Mouse (Mus musculus) lung, postnatal 36 days (tissue): ENCODE measurements around the gene Olfr849.

Experiments used
- DNase-seq: peaks from one replicate; pipeline ENCODE4 v3.0.0; 2022; ENCODE audit warnings: mixed read lengths

The Olfr849 gene

DNA sequence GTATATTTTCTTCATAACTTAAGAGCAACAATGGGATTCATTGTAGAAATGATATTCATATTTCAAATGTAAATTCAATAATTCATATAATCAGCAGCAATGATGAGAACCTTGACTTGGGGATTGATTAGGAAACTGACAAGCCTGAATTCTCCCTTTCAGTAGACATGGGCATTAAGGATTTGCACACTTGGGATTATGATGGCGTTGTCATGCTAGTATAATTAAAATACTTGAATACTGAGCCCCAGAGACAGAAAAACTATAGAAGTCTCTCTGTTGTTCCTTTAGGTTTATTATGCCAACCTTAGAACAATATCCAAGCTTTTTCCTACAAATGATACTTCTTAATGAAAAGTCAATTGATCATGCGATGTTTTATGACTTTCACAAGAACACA is at the start of gene Olfr849:
Gene Olfr849 (plus strand): TSS at position 301 of the 400 bp plus-strand sequence.
- DNase-seq: no peak

DNA sequence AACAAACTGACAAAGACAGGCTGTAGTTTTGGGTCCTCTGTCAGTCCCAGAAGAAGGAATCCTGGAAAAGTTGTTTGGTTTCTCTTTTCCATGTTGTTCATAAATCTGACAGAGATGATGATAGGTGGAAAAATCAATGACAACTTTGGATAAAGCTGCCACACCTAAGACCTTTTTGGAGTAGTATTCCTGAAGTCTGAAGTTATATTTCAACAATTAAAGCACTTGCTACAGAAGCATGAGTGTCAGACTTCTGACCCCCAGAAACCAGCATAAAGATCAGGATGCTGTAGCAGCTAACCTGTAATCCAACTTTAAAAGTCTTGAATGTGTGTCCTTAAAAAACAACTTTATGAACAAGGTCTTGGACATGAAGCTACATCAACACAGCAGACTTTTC is 38.1 kb downstream of the Olfr849 start, which contains the start of gene Olfr850:
Gene Olfr850 (minus strand): TSS at position 101 of the 400 bp plus-strand sequence.
- DNase-seq: no peak

- DNase-seq: no peak
These were observed 52.9 kb downstream of the Olfr849 start, which contains the start of gene Olfr851 for GRCm38 (mm10) chr9:19492995-19493394. TSS of gene Olfr851 (plus strand) at chr9:19493295.
